Mouse (Mus musculus) liver, postnatal 0 days (tissue): ENCODE results near the gene Zfp316.
A peak's percentile ranks its signal among the peaks of the same experiment; 100 is the strongest.

Experiments
- CTCF ChIP-seq: sonication (generic); IDR thresholded peaks from 2 replicates; pipeline ENCODE4 v1.5.1; 2016; ENCODE audit warnings: antibody characterized with exemption, low read depth
- EP300 ChIP-seq: IDR thresholded peaks from 2 replicates; pipeline ENCODE4 v1.6.1; 2016; ENCODE audit warnings: antibody characterized with exemption, low read depth, mild to moderate bottlenecking

DNA sequence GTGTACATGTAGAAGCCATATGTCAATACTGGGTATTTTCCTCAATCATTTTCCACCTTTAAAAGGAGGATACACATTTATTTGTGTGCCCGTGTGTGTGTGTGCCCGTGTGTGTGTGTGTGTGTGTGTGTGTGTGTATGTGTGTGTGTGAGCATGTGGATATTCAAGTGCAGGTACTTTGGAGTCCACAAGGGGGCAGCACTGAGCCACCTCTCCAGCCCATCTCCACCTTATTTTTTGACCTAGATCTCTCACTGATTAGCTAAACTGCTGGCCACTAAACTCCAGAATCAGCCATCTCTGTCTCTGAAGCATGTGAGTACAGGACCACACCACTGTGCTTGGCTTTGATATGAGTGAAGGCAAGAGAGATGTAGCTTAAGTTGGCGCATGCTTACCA lies 25.0 kb upstream of the Zfp316 start:
- TF ChIP-seq CTCF (peak; percentile 56), EP300 (no peak)
